Mouse (Mus musculus) frontal cortex, postnatal 10 days (tissue): ENCODE data around the gene Sparcl1.

Experiments used
- DNase-seq, 2 experiments: peaks; one replicate each; pipeline ENCODE4 v3.0.0; 2022; ENCODE audit warnings: low spot score in 2 of 2, mixed read lengths in 1 of 2

The Sparcl1 gene

GRCm38 (mm10) chr5:104110171-104110920 is 3.2 kb downstream of the Sparcl1 start:
- peak; percentile 63 to 73 for DNase-seq

- no peak for DNase-seq
Measured at GRCm38 (mm10) chr5:104109516-104109915, 4.0 kb downstream of the Sparcl1 start.

GRCm38 (mm10) chr5:104108879-104109369 is 4.6 kb downstream of the Sparcl1 start:
- peak in 1 of 2 experiments; percentile 61 for DNase-seq

- DNase-seq: no peak
Measured at GRCm38 (mm10) chr5:104108127-104108875, 5.2 kb downstream of the Sparcl1 start.

- no peak for DNase-seq
Measured at GRCm38 (mm10) chr5:104104111-104104510, 9.4 kb downstream of the Sparcl1 start.

- no peak for DNase-seq
Measured at GRCm38 (mm10) chr5:104103171-104103570, 10.4 kb downstream of the Sparcl1 start.

- no peak for DNase-seq
Measured at GRCm38 (mm10) chr5:104101678-104102531, 11.6 kb downstream of the Sparcl1 start.

- DNase-seq: no peak
Measured at GRCm38 (mm10) chr5:104096078-104096938, 17.2 kb downstream of the Sparcl1 start.

- no peak for DNase-seq
Measured at GRCm38 (mm10) chr5:104095416-104096077, 18.0 kb downstream of the Sparcl1 start.

- DNase-seq: no peak
Measured at GRCm38 (mm10) chr5:104089751-104090150, 23.8 kb downstream of the Sparcl1 start.

GRCm38 (mm10) chr5:104085366-104085765 is 28.2 kb downstream of the Sparcl1 start:
- no peak for DNase-seq

GRCm38 (mm10) chr5:104080736-104081135 is 32.8 kb downstream of the Sparcl1 start:
- DNase-seq: no peak

- no peak for DNase-seq
Measured at GRCm38 (mm10) chr5:104077508-104077907, 36.0 kb downstream of the Sparcl1 start, which contains the start of gene Gm17660. TSS of gene Gm17660 (minus strand) at chr5:104077608.

GRCm38 (mm10) chr5:104076361-104076760 is 37.2 kb downstream of the Sparcl1 start:
- DNase-seq: no peak

- peak in 1 of 2 experiments; percentile 57 for DNase-seq
Measured at GRCm38 (mm10) chr5:104074388-104074787, 39.1 kb downstream of the Sparcl1 start.

GRCm38 (mm10) chr5:104073602-104074001 is 39.9 kb downstream of the Sparcl1 start:
- DNase-seq: no peak

GRCm38 (mm10) chr5:104072272-104072886 is 41.2 kb downstream of the Sparcl1 start:
- DNase-seq: no peak

GRCm38 (mm10) chr5:104071048-104071447 is 42.5 kb downstream of the Sparcl1 start:
- no peak for DNase-seq

GRCm38 (mm10) chr5:104068751-104069150 is 44.8 kb downstream of the Sparcl1 start:
- no peak for DNase-seq
